Comparison of ENCODE assay signal across 15 mouse cellular contexts in the genomic region with DNA sequence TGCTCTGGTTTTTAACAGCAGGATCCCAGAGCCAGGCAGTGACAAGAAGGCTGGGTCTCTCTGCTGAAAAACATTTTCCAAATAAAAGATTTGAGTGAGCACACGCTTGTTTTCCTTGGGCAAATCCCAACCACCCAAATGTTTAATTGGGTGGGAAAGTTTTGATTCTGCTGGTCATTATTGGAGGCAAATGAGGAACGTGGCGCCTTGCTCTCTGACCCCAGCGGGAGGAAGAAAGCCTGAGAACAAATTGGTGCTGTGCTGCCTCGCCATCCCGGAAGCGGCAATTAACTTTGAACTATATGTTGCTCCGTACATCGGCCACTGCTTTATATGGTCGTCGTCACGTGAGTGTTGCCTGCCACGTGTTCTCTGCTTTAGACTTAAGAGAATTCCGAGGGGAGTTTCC.
A peak's percentile ranks its signal among the peaks of the same experiment; 100 is the strongest.
DNase-seq lines count a peak whose midpoint lies in the region; ATAC-seq and TF ChIP-seq lines count a peak whose summit lies in the region.
"Had no signal": no experiment of that assay in that cellular context is flagged by ENCODE, and none has a peak within 500 bp of the region (broad histone marks: within the 10 kb centered on the region; RNA-seq: fewer than 3 reads in every experiment).

No protein-coding gene starts in this region.

- no peak for ATAC-seq in liver, embryonic 11.5 days (replicated peaks; ENCODE audit: low FRiP score)
- no peak for ATAC-seq in limb, embryonic 15.5 days (ENCODE audit: insufficient number of reproducible peaks, low FRiP score, low TSS enrichment, low read depth)
- ATAC-seq: midbrain, embryonic 15.5 days; Patski had no signal

- no peak for TF ChIP-seq POLR2A in liver, adult 2 months (IDR thresholded peaks at IDR 0.05; ENCODE audit: extremely low read depth, insufficient read depth, low read length)

- H3K27me3 ChIP-seq in liver, adult 2 months (ENCODE audit: control insufficient read depth, insufficient read depth, low read length) = no peaks in the 10 kb centered on the region
- no peaks in the 10 kb centered on the region for H3K27me3 ChIP-seq in liver, embryonic 11.5 days (replicated peaks; ENCODE audit: control insufficient read depth, insufficient read depth, low read length)
- no peaks in the 10 kb centered on the region for H3K27me3 ChIP-seq in limb, embryonic 15.5 days
- H3K27me3 ChIP-seq: hindbrain, embryonic 15.5 days; midbrain, embryonic 15.5 days; Patski; stomach, embryonic 15.5 days had no signal

- no peaks in the 10 kb centered on the region for H3K4me1 ChIP-seq in liver, adult 2 months (ENCODE audit: control insufficient read depth, insufficient read depth, low read length)
- H3K4me1 ChIP-seq in liver, embryonic 11.5 days (replicated peaks; ENCODE audit: control insufficient read depth, insufficient read depth, low read length) = no peaks in the 10 kb centered on the region
- peaks cover 19% of the 10 kb centered on the region; the same call in 1 of the 2 replicates for H3K4me1 ChIP-seq in limb, embryonic 15.5 days
- H3K4me1 ChIP-seq: hindbrain, embryonic 15.5 days; midbrain, embryonic 15.5 days; stomach, embryonic 15.5 days had no signal

- no peaks in the 10 kb centered on the region for H3K36me3 ChIP-seq in liver, adult 2 months (ENCODE audit: control insufficient read depth, insufficient read depth, low read length)
- no peaks in the 10 kb centered on the region for H3K36me3 ChIP-seq in liver, embryonic 11.5 days (ENCODE audit: control insufficient read depth, insufficient read depth, low read length)
- H3K36me3 ChIP-seq in limb, embryonic 15.5 days = no peaks in the 10 kb centered on the region
- H3K36me3 ChIP-seq: hindbrain, embryonic 15.5 days; midbrain, embryonic 15.5 days; stomach, embryonic 15.5 days had no signal

- 79% methylated on average over 14 of the region's 14 CpGs for WGBS in liver, adult 2 months
- WGBS in liver, embryonic 11.5 days = 77% methylated on average over 14 of the region's 14 CpGs
- WGBS in limb, embryonic 15.5 days = 35% methylated on average over 14 of the region's 14 CpGs

- H3K9me3 ChIP-seq in liver, embryonic 11.5 days (ENCODE audit: control insufficient read depth, low read length) = no peaks in the 10 kb centered on the region
- no peaks in the 10 kb centered on the region for H3K9me3 ChIP-seq in limb, embryonic 15.5 days
- H3K9me3 ChIP-seq: hindbrain, embryonic 15.5 days; midbrain, embryonic 15.5 days; stomach, embryonic 15.5 days had no signal

- intact Hi-C loops in heart, postnatal 10 days (cut with DNase I) = no loop called here

- peak; percentile 28 for DNase-seq in embryo, embryonic 11 days
- no peak for DNase-seq in embryo, embryonic 10 days (ENCODE audit: low spot score)
- peak; percentile 6 for DNase-seq in liver, adult 2 months (ENCODE audit: extremely low read depth, low read depth, low spot score)
- DNase-seq in liver, embryonic 11.5 days (ENCODE audit: low spot score) = no peak
- peak; percentile 32 to 35 for DNase-seq in heart, postnatal 10 days
- DNase-seq in frontal cortex, postnatal 36 days (ENCODE audit: low spot score in 2 of 2) = no peak
- no peak for DNase-seq in thymus, adult 18-20 months
- DNase-seq: cerebellum, adult 2 months; liver; thymus, postnatal 36 days had no signal

- no peak overlapping the region for H3K4me2 ChIP-seq in liver, embryonic 11.5 days
- no peak overlapping the region for H3K4me2 ChIP-seq in limb, embryonic 15.5 days
- H3K4me2 ChIP-seq: hindbrain, embryonic 15.5 days; midbrain, embryonic 15.5 days; stomach, embryonic 15.5 days had no signal

- no peak overlapping the region for H3K4me3 ChIP-seq in liver, adult 2 months (ENCODE audit: insufficient read depth, low read depth, low read length)
- no peak overlapping the region for H3K4me3 ChIP-seq in liver, embryonic 11.5 days (ENCODE audit: low read depth, low read length)
- no peak overlapping the region for H3K4me3 ChIP-seq in limb, embryonic 15.5 days
- H3K4me3 ChIP-seq: hindbrain, embryonic 15.5 days; midbrain, embryonic 15.5 days; stomach, embryonic 15.5 days had no signal

- no peak for TF ChIP-seq CTCF in liver, adult 2 months (IDR thresholded peaks at IDR 0.05; ENCODE audit: low read depth, low read length)

- no peaks in the 10 kb centered on the region for H3K79me2 ChIP-seq in liver, adult 2 months (ENCODE audit: control insufficient read depth, insufficient read depth, low read length)

- H3K9ac ChIP-seq in liver, adult 2 months (ENCODE audit: low read depth, low read length) = no peak overlapping the region
- H3K9ac ChIP-seq in liver, embryonic 11.5 days (ENCODE audit: low read depth, low read length) = no peak overlapping the region
- H3K9ac ChIP-seq in limb, embryonic 15.5 days = no peak overlapping the region
- H3K9ac ChIP-seq: hindbrain, embryonic 15.5 days; midbrain, embryonic 15.5 days; stomach, embryonic 15.5 days had no signal

- H3K27ac ChIP-seq in liver, adult 2 months (replicated peaks; ENCODE audit: insufficient read depth, low read depth, low read length) = no peak overlapping the region
- H3K27ac ChIP-seq in liver, embryonic 11.5 days (ENCODE audit: low read depth, low read length) = no peak overlapping the region
- peak overlapping the region; percentile 61 for H3K27ac ChIP-seq in limb, embryonic 15.5 days
- H3K27ac ChIP-seq: hindbrain, embryonic 15.5 days; midbrain, embryonic 15.5 days; stomach, embryonic 15.5 days had no signal

Comparison
In these comparisons a context has a peak if more than half of its experiments do, and no peak if none do; other contexts are left out.
1. DNase-seq: peak in embryo, embryonic 11 days (single experiment), liver, adult 2 months (single experiment) and heart, postnatal 10 days (2 of 2); none in embryo, embryonic 10 days (single experiment), liver, embryonic 11.5 days (single experiment), frontal cortex, postnatal 36 days (0 of 2) and thymus, adult 18-20 months (0 of 2).